Mouse (Mus musculus): ENCODE data around the gene Acp5.

DNA sequence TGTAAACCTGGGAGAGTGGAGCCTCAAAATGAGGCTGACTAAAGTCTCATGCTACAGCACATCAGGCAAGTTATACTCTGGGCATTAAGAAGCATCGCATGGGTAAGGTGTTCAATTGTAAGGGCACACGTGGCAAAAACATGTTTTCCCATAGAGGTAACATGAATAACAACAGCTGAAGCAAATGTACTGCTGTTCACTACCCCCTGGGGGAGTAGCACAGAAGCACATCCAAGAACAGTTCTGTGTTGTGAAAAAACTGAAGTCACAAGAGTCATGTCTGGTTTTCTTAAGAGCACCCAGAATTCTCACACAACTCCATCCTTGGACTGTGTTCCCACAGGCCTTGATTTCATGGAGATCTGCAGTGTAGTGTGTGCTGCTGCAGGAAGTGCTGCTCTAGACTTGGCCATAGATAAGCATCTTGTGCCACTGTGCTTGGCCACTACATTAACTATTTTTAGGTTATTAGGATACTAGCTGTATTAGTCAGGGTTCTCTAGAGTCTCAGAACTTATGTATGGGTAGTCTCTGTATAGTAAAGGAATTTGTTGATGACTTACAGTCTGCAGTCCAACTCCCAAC lies 48.4 kb downstream of the Acp5 start:
- TF ChIP-seq CTCF (IDR thresholded peaks at IDR 0.05; ENCODE audit: control insufficient read depth, insufficient read depth, low read length) = no peak
- no peak for TF ChIP-seq POLR2A (IDR thresholded peaks at IDR 0.05; ENCODE audit: borderline replicate concordance, control insufficient read depth, low read depth, low read length)
